10 mouse cellular contexts compared by ENCODE assay signal in genomic region chr1:127380749-127381501, GRCm38 (mm10).
DNase-seq lines count a peak whose midpoint lies in the region; ATAC-seq and TF ChIP-seq lines count a peak whose summit lies in the region.
"Had no signal": no experiment of that assay in that cellular context is flagged by ENCODE, and none has a peak within 500 bp of the region (broad histone marks: within the 10 kb centered on the region; RNA-seq: fewer than 3 reads in every experiment).

No protein-coding gene starts in this region.

- no peaks in the 10 kb centered on the region for H3K9me3 ChIP-seq in hindbrain, postnatal 0 days (ENCODE audit: low read length)
- H3K9me3 ChIP-seq: megakaryocyte, embryonic 14.5 days had no signal

- WGBS in hindbrain, postnatal 0 days, result 35% methylated on average over 13 of the region's 13 CpGs

- H3K27ac ChIP-seq in hindbrain, postnatal 0 days, result 0 out of 2 replicates have a peak overlapping the region, but pooled peaks have one; percentile 11

- DNase-seq in kidney, adult 9 months, result peak; percentile 28
- DNase-seq in kidney, postnatal 25 days, result no peak
- DNase-seq in MN1 (ENCODE audit: low spot score), result peak; percentile 59
- DNase-seq in adrenal gland, postnatal 10 days, result peak; percentile 47
- peak; percentile 62 for DNase-seq in hindbrain, postnatal 0 days (ENCODE audit: low spot score)
- DNase-seq in thymus, postnatal 4 days, result no peak
- no peak for DNase-seq in thymus, postnatal 25 days
- DNase-seq: layer of hippocampus, postnatal 36 days had no signal

- H3K4me3 ChIP-seq in hindbrain, postnatal 0 days (ENCODE audit: low read length), result no peak overlapping the region
- H3K4me3 ChIP-seq: megakaryocyte, embryonic 14.5 days had no signal

- no peak overlapping the region for H3K9ac ChIP-seq in hindbrain, postnatal 0 days (replicated peaks; ENCODE audit: low read length)

- no peak overlapping the region for H3K4me2 ChIP-seq in hindbrain, postnatal 0 days (ENCODE audit: low read depth, low read length)

- no peaks in the 10 kb centered on the region for H3K36me3 ChIP-seq in hindbrain, postnatal 0 days (ENCODE audit: insufficient read depth, low read length)

- no peaks in the 10 kb centered on the region for H3K4me1 ChIP-seq in hindbrain, postnatal 0 days (ENCODE audit: insufficient read depth, low read length)

- no peaks in the 10 kb centered on the region for H3K27me3 ChIP-seq in hindbrain, postnatal 0 days (ENCODE audit: insufficient read depth, low read length)
- H3K27me3 ChIP-seq: megakaryocyte, embryonic 14.5 days had no signal

- no peak for TF ChIP-seq CTCF in hindbrain, postnatal 0 days (IDR thresholded peaks at IDR 0.05; ENCODE audit: low read depth)

- ATAC-seq in hindbrain, postnatal 0 days, result peak; percentile 59
- ATAC-seq in megakaryocyte progenitor cell, adult 5-6 weeks (replicated peaks; ENCODE audit: poor library complexity), result no peak

Comparison
In these comparisons a context has a peak if more than half of its experiments do, and no peak if none do; other contexts are left out.
1. DNase-seq: peak in kidney, adult 9 months (single experiment), MN1 (single experiment), adrenal gland, postnatal 10 days (single experiment) and hindbrain, postnatal 0 days (single experiment); none in kidney, postnatal 25 days (0 of 2), thymus, postnatal 4 days (single experiment) and thymus, postnatal 25 days (single experiment).